Mouse (Mus musculus): ENCODE measurements at regions not wholly inside any gene's neighbourhood (a gene's known extent, or its start where the extent isn't known, plus 50 kb on each side); places are given as distances from the start of the nearest gene placed in this dataset.
"Not testable (repeated sequence)": the region's sequence is repeated elsewhere in the genome, so short reads cannot be mapped to it uniquely, and the experiment has no call there.

- no peaks in the 10 kb centered on the region for H3K4me1 ChIP-seq (replicated peaks)
- no peak overlapping the region for H3K4me3 ChIP-seq
- no peaks in the 10 kb centered on the region for H3K9me3 ChIP-seq
- no peak for ATAC-seq (ENCODE audit: low read depth)
- H3K27me3 ChIP-seq: no peaks in the 10 kb centered on the region
- no peak overlapping the region for H3K9ac ChIP-seq
- no peak overlapping the region for H3K4me2 ChIP-seq
- no peak overlapping the region for H3K27ac ChIP-seq (replicated peaks)
- H3K36me3 ChIP-seq: no peaks in the 10 kb centered on the region
- WGBS: 80% methylated on average over 3 of the region's 3 CpGs
Measured at GRCm38 (mm10) chr4:51868250-51868649, 570.8 kb upstream of the Smc2 start.

GRCm38 (mm10) chr4:51868716-51869115, 570.3 kb upstream of the Smc2 start:
- not testable (repeated sequence) for H3K27me3 ChIP-seq; H3K27ac ChIP-seq (replicated peaks); H3K9me3 ChIP-seq; H3K4me2 ChIP-seq; H3K9ac ChIP-seq; H3K36me3 ChIP-seq; H3K4me1 ChIP-seq (replicated peaks); ATAC-seq (ENCODE audit: low read depth); H3K4me3 ChIP-seq

- no peaks in the 10 kb centered on the region for H3K27me3 ChIP-seq
- no peaks in the 10 kb centered on the region for H3K36me3 ChIP-seq
- no peak for ATAC-seq (ENCODE audit: low read depth)
- no peak overlapping the region for H3K4me3 ChIP-seq
- no peaks in the 10 kb centered on the region for H3K9me3 ChIP-seq
- no peaks in the 10 kb centered on the region for H3K4me1 ChIP-seq (replicated peaks)
- H3K4me2 ChIP-seq: no peak overlapping the region
- H3K27ac ChIP-seq (replicated peaks): no peak overlapping the region
- 73% methylated on average over 4 of the region's 4 CpGs for WGBS
- no peak overlapping the region for H3K9ac ChIP-seq
Measured at GRCm38 (mm10) chr4:51885460-51885859, 553.6 kb upstream of the Smc2 start.

GRCm38 (mm10) chr4:51889280-51889679, 549.8 kb upstream of the Smc2 start:
- Histone ChIP-seq H3K4me3 (no peak overlapping the region), H3K27me3 (no peaks in the 10 kb centered on the region), H3K36me3 (no peaks in the 10 kb centered on the region), H3K4me2 (no peak overlapping the region), H3K4me1 (replicated peaks) (no peaks in the 10 kb centered on the region), H3K27ac (replicated peaks) (no peak overlapping the region), H3K9me3 (no peaks in the 10 kb centered on the region), H3K9ac (no peak overlapping the region)
- 80% methylated on average over 2 of the region's 2 CpGs for WGBS
- ATAC-seq (ENCODE audit: low read depth): no peak

- no peak overlapping the region for H3K4me3 ChIP-seq
- H3K36me3 ChIP-seq: no peaks in the 10 kb centered on the region
- ATAC-seq (ENCODE audit: low read depth): no peak; the same call in 1 of the 2 replicates
- H3K4me1 ChIP-seq (replicated peaks): no peaks in the 10 kb centered on the region
- H3K9ac ChIP-seq: no peak overlapping the region
- no peaks in the 10 kb centered on the region for H3K27me3 ChIP-seq
- no peak overlapping the region for H3K4me2 ChIP-seq
- no peak overlapping the region for H3K27ac ChIP-seq (replicated peaks)
- no peaks in the 10 kb centered on the region for H3K9me3 ChIP-seq
Measured at GRCm38 (mm10) chr4:51928245-51928644, 510.8 kb upstream of the Smc2 start.

- Histone ChIP-seq H3K9ac (no peak overlapping the region), H3K36me3 (no peaks in the 10 kb centered on the region), H3K4me2 (no peak overlapping the region), H3K9me3 (no peaks in the 10 kb centered on the region), H3K4me3 (no peak overlapping the region), H3K27me3 (no peaks in the 10 kb centered on the region), H3K4me1 (replicated peaks) (no peaks in the 10 kb centered on the region), H3K27ac (replicated peaks) (no peak overlapping the region)
- ATAC-seq (ENCODE audit: low read depth): no peak
- 90% methylated on average over 10 of the region's 10 CpGs for whole genome bisulfite sequencing
Measured at GRCm38 (mm10) chr4:51969751-51970150, 469.3 kb upstream of the Smc2 start.

- Histone ChIP-seq H3K27me3 (no peaks in the 10 kb centered on the region), H3K4me1 (replicated peaks) (no peaks in the 10 kb centered on the region), H3K27ac (replicated peaks) (no peak overlapping the region), H3K36me3 (no peaks in the 10 kb centered on the region), H3K9ac (no peak overlapping the region), H3K9me3 (peaks cover 3% of the 10 kb centered on the region; the same call in 1 of the 2 replicates), H3K4me3 (no peak overlapping the region), H3K4me2 (no peak overlapping the region)
- no peak for ATAC-seq (ENCODE audit: low read depth)
- WGBS: 88% methylated on average over 8 of the region's 8 CpGs
Measured at GRCm38 (mm10) chr4:51978962-51979361, 460.1 kb upstream of the Smc2 start.

- H3K9me3 ChIP-seq: no peaks in the 10 kb centered on the region
- H3K4me3 ChIP-seq: no peak overlapping the region
- H3K36me3 ChIP-seq: no peaks in the 10 kb centered on the region
- ATAC-seq (ENCODE audit: low read depth): no peak
- no peaks in the 10 kb centered on the region for H3K27me3 ChIP-seq
- WGBS: 90% methylated on average over 2 of the region's 2 CpGs
- H3K27ac ChIP-seq (replicated peaks): no peak overlapping the region
- H3K9ac ChIP-seq: no peak overlapping the region
- H3K4me1 ChIP-seq (replicated peaks): no peaks in the 10 kb centered on the region
- H3K4me2 ChIP-seq: no peak overlapping the region
Measured at GRCm38 (mm10) chr4:51992482-51992881, 446.6 kb upstream of the Smc2 start.

GRCm38 (mm10) chr4:52036765-52037353, 402.2 kb upstream of the Smc2 start:
- H3K9ac ChIP-seq: no peak overlapping the region

GRCm38 (mm10) chr4:52043404-52043803, 395.6 kb upstream of the Smc2 start:
- Histone ChIP-seq H3K27me3 (no peaks in the 10 kb centered on the region), H3K9ac (no peak overlapping the region), H3K27ac (replicated peaks) (no peak overlapping the region), H3K9me3 (no peaks in the 10 kb centered on the region), H3K4me1 (replicated peaks) (no peaks in the 10 kb centered on the region), H3K4me3 (no peak overlapping the region), H3K4me2 (no peak overlapping the region), H3K36me3 (no peaks in the 10 kb centered on the region)
- ATAC-seq (ENCODE audit: low read depth): no peak
- WGBS: 73% methylated on average over 1 of the region's 1 CpGs

More at GRCm38 (mm10) chr4:52036765-52037353, 402.2 kb upstream of the Smc2 start:
- Histone ChIP-seq H3K4me1 (replicated peaks) (no peaks in the 10 kb centered on the region), H3K4me3 (no peak overlapping the region), H3K36me3 (no peaks in the 10 kb centered on the region), H3K27ac (replicated peaks) (no peak overlapping the region), H3K4me2 (no peak overlapping the region), H3K27me3 (no peaks in the 10 kb centered on the region), H3K9me3 (no peaks in the 10 kb centered on the region)
- WGBS: 77% methylated on average over 11 of the region's 11 CpGs
- ATAC-seq (ENCODE audit: low read depth): no peak

- H3K36me3 ChIP-seq: no peaks in the 10 kb centered on the region
- H3K4me2 ChIP-seq: no peak overlapping the region
- H3K4me1 ChIP-seq (replicated peaks): no peaks in the 10 kb centered on the region
- H3K27ac ChIP-seq (replicated peaks): no peak overlapping the region
- no peak overlapping the region for H3K9ac ChIP-seq
- H3K27me3 ChIP-seq: no peaks in the 10 kb centered on the region
- no peaks in the 10 kb centered on the region for H3K9me3 ChIP-seq
- 60% methylated on average over 4 of the region's 4 CpGs for WGBS
- H3K4me3 ChIP-seq: no peak overlapping the region
- no peak for ATAC-seq (ENCODE audit: low read depth)
Measured at GRCm38 (mm10) chr4:52050948-52051347, 388.1 kb upstream of the Smc2 start.

- Histone ChIP-seq H3K36me3 (no peaks in the 10 kb centered on the region), H3K4me3 (no peak overlapping the region), H3K4me1 (replicated peaks) (no peaks in the 10 kb centered on the region), H3K27me3 (no peaks in the 10 kb centered on the region), H3K27ac (replicated peaks) (no peak overlapping the region), H3K9ac (no peak overlapping the region), H3K4me2 (no peak overlapping the region), H3K9me3 (no peaks in the 10 kb centered on the region)
- no peak for ATAC-seq (ENCODE audit: low read depth)
Measured at GRCm38 (mm10) chr4:52056031-52056430, 383.0 kb upstream of the Smc2 start.

- no peak overlapping the region for H3K4me2 ChIP-seq
- H3K36me3 ChIP-seq: no peaks in the 10 kb centered on the region
- no peak for ATAC-seq (ENCODE audit: low read depth)
- WGBS: 67% methylated on average over 3 of the region's 3 CpGs
- no peaks in the 10 kb centered on the region for H3K27me3 ChIP-seq
- H3K4me3 ChIP-seq: no peak overlapping the region
- H3K9me3 ChIP-seq: no peaks in the 10 kb centered on the region
- H3K9ac ChIP-seq: no peak overlapping the region
- no peak overlapping the region for H3K27ac ChIP-seq (replicated peaks)
- no peaks in the 10 kb centered on the region for H3K4me1 ChIP-seq (replicated peaks)
Measured at GRCm38 (mm10) chr4:52060031-52060430, 379.0 kb upstream of the Smc2 start.
